Mouse (Mus musculus) E14TG2a.4 (cell line): ENCODE data around the gene Eif3c.
A peak's percentile ranks its signal among the peaks of the same experiment; 100 is the strongest.

ENCODE experiments used
- H3K27me3 ChIP-seq: 2 replicates; pipeline ENCODE4 v1.6.1; 2014; ENCODE audit warnings: low read length, control low read depth; ENCODE audit not compliant: insufficient read depth
- H3K36me3 ChIP-seq: 2 replicates; pipeline ENCODE4 v1.6.1; 2014; ENCODE audit warnings: low read length, control low read depth; ENCODE audit not compliant: insufficient read depth
- H3K4me1 ChIP-seq: replicated peaks from 2 replicates; pipeline ENCODE4 v1.6.1; 2014; ENCODE audit warnings: low read depth, low read length, control low read depth
- H3K4me3 ChIP-seq: replicated peaks from 2 replicates; pipeline ENCODE4 v1.5.1; 2014; ENCODE audit warnings: mild to moderate bottlenecking, low read length
- H3K9me3 ChIP-seq: 2 replicates; pipeline ENCODE4 v1.6.1; 2014; ENCODE audit warnings: low read length, control low read depth
- CTCF ChIP-seq: conservative IDR thresholded peaks from 2 replicates; pipeline ENCODE4 v1.5.1; 2014; ENCODE audit warnings: low read length
- NANOG ChIP-seq: IDR thresholded peaks from 2 replicates; pipeline ENCODE4 v1.6.1; 2014; ENCODE audit warnings: borderline replicate concordance, low read length, mixed read lengths
- POU5F1 ChIP-seq: IDR thresholded peaks from 2 replicates; pipeline ENCODE4 v1.6.1; 2014; ENCODE audit warnings: low read length, borderline replicate concordance

Gene Eif3c

GRCm38 (mm10) chr7:126582759-126583158 lies 16.5 kb upstream of the Eif3c start:
- H3K36me3 ChIP-seq, result peaks cover 39% of the 10 kb centered on the region
- peak overlapping the region; percentile 78 for H3K4me3 ChIP-seq
- H3K27me3 ChIP-seq, result peaks cover 22% of the 10 kb centered on the region
- H3K9me3 ChIP-seq, result no peaks in the 10 kb centered on the region
- peaks cover 54% of the 10 kb centered on the region for H3K4me1 ChIP-seq
- no peak for TF ChIP-seq POU5F1
- no peak for TF ChIP-seq CTCF
- TF ChIP-seq NANOG, result no peak

GRCm38 (mm10) chr7:126581661-126582060 lies 15.4 kb upstream of the Eif3c start:
- Histone ChIP-seq H3K27me3 (peaks cover 13% of the 10 kb centered on the region), H3K36me3 (peaks cover 45% of the 10 kb centered on the region), H3K4me1 (peaks cover 50% of the 10 kb centered on the region), H3K9me3 (no peaks in the 10 kb centered on the region), H3K4me3 (no peak overlapping the region)
- TF ChIP-seq POU5F1 (no peak), CTCF (no peak), NANOG (no peak)

GRCm38 (mm10) chr7:126579172-126579571 lies 13.0 kb upstream of the Eif3c start:
- peaks cover 64% of the 10 kb centered on the region for H3K36me3 ChIP-seq
- TF ChIP-seq NANOG (no peak), CTCF (peak; percentile 57), POU5F1 (no peak)

GRCm38 (mm10) chr7:126576946-126577345 lies 10.7 kb upstream of the Eif3c start:
- peaks cover 80% of the 10 kb centered on the region for H3K36me3 ChIP-seq
- no peak overlapping the region for H3K4me3 ChIP-seq
- H3K27me3 ChIP-seq, result no peaks in the 10 kb centered on the region
- TF ChIP-seq CTCF (peak; percentile 89), NANOG (no peak)
- no peaks in the 10 kb centered on the region for H3K9me3 ChIP-seq
- peaks cover 28% of the 10 kb centered on the region for H3K4me1 ChIP-seq

More at GRCm38 (mm10) chr7:126579172-126579571, 13.0 kb upstream of the Eif3c start:
- H3K27me3 ChIP-seq, result no peaks in the 10 kb centered on the region
- H3K4me1 ChIP-seq, result peaks cover 43% of the 10 kb centered on the region
- H3K9me3 ChIP-seq, result no peaks in the 10 kb centered on the region
- H3K4me3 ChIP-seq, result no peak overlapping the region

- Histone ChIP-seq H3K4me1 (peaks cover 23% of the 10 kb centered on the region), H3K9me3 (no peaks in the 10 kb centered on the region; the same call in 1 of the 2 replicates), H3K27me3 (no peaks in the 10 kb centered on the region), H3K4me3 (peak overlapping the region; percentile 99), H3K36me3 (peaks cover 43% of the 10 kb centered on the region)
- TF ChIP-seq CTCF (no peak), POU5F1 (no peak), NANOG (no peak)
These were observed 518 bp downstream of the Eif3c start for GRCm38 (mm10) chr7:126565693-126566092.

- Histone ChIP-seq H3K36me3 (peaks cover 100% of the 10 kb centered on the region), H3K4me3 (no peak overlapping the region), H3K27me3 (no peaks in the 10 kb centered on the region), H3K9me3 (no peaks in the 10 kb centered on the region), H3K4me1 (peaks cover 6% of the 10 kb centered on the region; the same call in 1 of the 2 replicates)
- no peak for TF ChIP-seq NANOG
- no peak for TF ChIP-seq POU5F1
- TF ChIP-seq CTCF, result no peak
These were observed 9.6 kb downstream of the Eif3c start for GRCm38 (mm10) chr7:126556635-126557034.

DNA sequence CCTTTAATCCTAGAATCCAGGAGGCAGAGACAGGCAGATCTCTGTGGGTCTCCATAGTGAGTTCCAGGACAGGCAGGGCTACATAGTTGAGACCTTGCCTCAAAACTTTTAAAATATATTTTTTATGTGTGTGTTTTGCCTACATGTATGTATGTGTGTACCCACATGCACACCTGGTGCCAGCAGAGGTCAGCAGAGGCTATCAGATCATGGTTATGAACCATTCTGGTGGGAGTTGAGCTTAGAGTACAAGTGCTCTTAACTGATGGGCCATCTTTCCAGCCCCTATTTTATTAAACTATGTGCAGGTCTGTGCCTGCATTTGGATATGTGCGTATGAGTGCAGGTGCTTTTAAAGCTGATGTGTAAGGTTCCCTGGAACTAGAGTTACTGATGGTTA lies 11.4 kb downstream of the Eif3c start:
- Histone ChIP-seq H3K4me1 (peaks cover 8% of the 10 kb centered on the region), H3K36me3 (peaks cover 100% of the 10 kb centered on the region)
- TF ChIP-seq POU5F1, result no peak
- TF ChIP-seq NANOG, result no peak
- TF ChIP-seq CTCF, result no peak

DNA sequence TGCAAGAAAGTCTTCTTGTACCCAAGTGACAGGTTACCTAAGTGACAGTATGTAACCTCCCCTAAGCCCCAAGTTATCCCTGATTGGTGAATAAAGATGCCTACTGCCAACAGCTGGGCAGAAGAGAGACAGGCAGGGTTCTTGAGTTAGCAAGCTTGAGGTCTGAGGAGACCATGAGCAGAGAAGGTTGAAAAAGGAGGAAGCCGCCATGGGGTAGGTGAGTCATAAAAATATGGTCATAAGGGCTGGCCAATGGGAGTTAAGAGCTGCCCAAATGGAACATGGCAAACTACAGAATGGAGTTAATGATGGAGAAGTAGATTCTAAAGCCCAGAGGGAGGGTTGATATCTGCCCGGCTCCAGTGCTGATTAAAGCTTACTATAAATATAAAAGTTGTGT lies 20.6 kb downstream of the Eif3c start:
- TF ChIP-seq NANOG (no peak), CTCF (no peak), POU5F1 (no peak)
- Histone ChIP-seq H3K27me3 (no peaks in the 10 kb centered on the region), H3K4me1 (peaks cover 16% of the 10 kb centered on the region), H3K4me3 (no peak overlapping the region), H3K9me3 (no peaks in the 10 kb centered on the region), H3K36me3 (peaks cover 73% of the 10 kb centered on the region)

More for the DNA sequence above, 11.4 kb downstream of the Eif3c start:
- no peaks in the 10 kb centered on the region for H3K9me3 ChIP-seq
- no peak overlapping the region for H3K4me3 ChIP-seq
- H3K27me3 ChIP-seq, result no peaks in the 10 kb centered on the region

DNA sequence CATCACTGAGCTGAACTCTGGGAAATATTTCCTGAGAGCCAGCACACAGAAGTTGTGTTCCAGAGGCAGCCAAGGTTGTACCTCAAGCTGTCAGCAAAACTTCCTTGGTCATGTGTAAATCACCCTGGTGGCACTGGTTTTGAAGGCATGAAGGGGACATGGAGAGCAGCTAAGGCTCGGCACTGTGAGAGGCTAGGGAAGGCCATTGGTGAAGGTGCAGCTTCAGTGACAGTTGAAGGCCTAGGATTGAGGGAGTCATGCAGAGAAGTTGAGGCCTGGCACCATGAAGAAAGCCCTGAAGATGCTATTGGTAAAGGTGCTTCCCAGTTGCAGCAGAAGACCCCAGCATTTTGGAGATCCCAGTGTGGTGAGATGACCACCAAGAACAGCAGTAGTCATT lies 24.6 kb downstream of the Eif3c start:
- Histone ChIP-seq H3K4me1 (peaks cover 6% of the 10 kb centered on the region; the same call in 1 of the 2 replicates), H3K36me3 (peaks cover 33% of the 10 kb centered on the region), H3K4me3 (no peak overlapping the region), H3K27me3 (peaks cover 6% of the 10 kb centered on the region), H3K9me3 (no peaks in the 10 kb centered on the region)
- no peak for TF ChIP-seq POU5F1
- TF ChIP-seq CTCF, result no peak
- no peak for TF ChIP-seq NANOG
